Mouse (Mus musculus) neural tube, embryonic 14.5 days (tissue): ENCODE measurements at regions not wholly inside any gene's neighbourhood (a gene's known extent, or its start where the extent isn't known, plus 50 kb on each side); places are given as distances from the start of the nearest gene placed in this dataset.

ENCODE experiments used
- ATAC-seq: fragments of 200-750 bp; cut with Nextera tagmentation; 2 replicates; pipeline ENCODE4 v1.8.0; 2017; ENCODE audit warnings: low read depth, mild to moderate bottlenecking, moderate TSS enrichment, moderate library complexity
- H3K27ac ChIP-seq: fragments of 300-500 bp; sonication (generic); 2 replicates; pipeline ENCODE4 v1.5.1; 2014; ENCODE audit warnings: low read depth, mild to moderate bottlenecking, control low read depth, low read length, moderate library complexity, mixed read lengths
- H3K27me3 ChIP-seq: fragments of 300-500 bp; sonication (generic); 2 replicates; pipeline ENCODE4 v1.6.1; 2014; ENCODE audit warnings: low read length; ENCODE audit not compliant: control insufficient read depth, insufficient read depth
- H3K36me3 ChIP-seq: fragments of 300-500 bp; sonication (generic); 2 replicates; pipeline ENCODE4 v1.6.1; 2014; ENCODE audit warnings: low read length, mixed read lengths; ENCODE audit not compliant: control insufficient read depth, insufficient read depth
- H3K4me1 ChIP-seq: fragments of 300-500 bp; sonication (generic); 2 replicates; pipeline ENCODE4 v1.6.1; 2014; ENCODE audit warnings: low read length; ENCODE audit not compliant: control insufficient read depth, insufficient read depth
- H3K4me2 ChIP-seq: fragments of 300-500 bp; sonication (generic); 2 replicates; pipeline ENCODE4 v1.6.1; 2014; ENCODE audit warnings: mild to moderate bottlenecking, low read depth, low read length, control low read depth
- H3K4me3 ChIP-seq: fragments of 300-500 bp; sonication (generic); 2 replicates; pipeline ENCODE4 v1.5.1; 2014; ENCODE audit warnings: low read depth, low read length, control low read depth, mixed read lengths
- H3K9ac ChIP-seq: fragments of 300-500 bp; sonication (generic); replicated peaks from 2 replicates; pipeline ENCODE4 v1.6.1; 2014; ENCODE audit warnings: low read depth, mild to moderate bottlenecking, control low read depth, low read length, mixed read lengths
- H3K9me3 ChIP-seq: fragments of 300-500 bp; sonication (generic); 2 replicates; pipeline ENCODE4 v1.6.1; 2016; ENCODE audit warnings: low read length; ENCODE audit not compliant: control insufficient read depth
- WGBS: fragments of 180-500 bp; shearing (Covaris S2); extraction: QIAGEN DNeasy Blood & Tissue Kit; methylation state at CpG from one replicate; pipeline ENCODE4 v1.1.7; 2014; 5-methylcytosine and 5-hydroxymethylcytosine counted together

DNA sequence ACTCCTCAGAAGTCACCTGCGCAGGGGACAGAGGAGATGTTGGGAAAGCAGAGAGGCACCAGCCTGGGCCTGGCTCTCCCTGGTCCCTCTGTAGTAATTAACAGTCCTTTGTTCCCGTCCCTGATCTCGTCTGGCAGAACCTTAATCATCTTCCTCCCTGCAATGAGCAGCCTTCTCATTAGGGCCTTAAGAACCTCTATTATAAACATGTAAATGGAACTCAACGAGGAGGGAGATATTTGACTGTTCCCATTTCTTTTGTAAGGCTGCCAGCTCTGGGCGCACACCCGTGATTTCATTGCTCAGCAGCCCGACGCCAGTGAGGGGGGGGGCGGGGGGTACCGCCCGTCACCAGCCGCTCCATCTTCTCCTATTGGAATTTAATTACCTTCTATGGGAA is 81.8 kb upstream of the Thy1 start:
- Histone ChIP-seq H3K36me3 (no peaks in the 10 kb centered on the region), H3K27me3 (no peaks in the 10 kb centered on the region), H3K4me2 (no peak overlapping the region), H3K9ac (no peak overlapping the region), H3K9me3 (no peaks in the 10 kb centered on the region), H3K27ac (no peak overlapping the region), H3K4me1 (0 out of 2 replicates have a peak, but pooled peaks cover 2% of the 10 kb centered on the region), H3K4me3 (no peak overlapping the region)
- 22% methylated on average over 12 of the region's 12 CpGs for WGBS
- ATAC-seq = no peak

DNA sequence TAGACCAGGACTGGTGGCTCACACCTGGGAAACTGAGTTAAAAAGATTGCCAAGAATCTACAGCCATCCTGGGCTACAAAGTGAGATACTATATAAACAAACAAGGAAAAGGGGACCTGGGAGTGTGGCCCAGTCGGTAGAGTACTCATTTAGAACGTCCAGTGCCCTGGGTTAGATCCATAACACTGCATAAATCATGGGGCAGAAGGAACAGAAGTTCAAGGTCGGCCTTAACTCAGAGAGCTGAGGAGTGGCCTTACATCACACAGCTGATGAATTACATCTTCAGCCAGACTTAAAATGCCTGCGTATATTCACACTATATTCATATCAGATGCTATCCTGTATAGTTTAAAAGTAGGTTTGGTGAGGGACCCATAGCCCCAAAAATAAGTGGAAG is 78.0 kb upstream of the Thy1 start:
- Histone ChIP-seq H3K4me3 (no peak overlapping the region), H3K9ac (no peak overlapping the region), H3K36me3 (no peaks in the 10 kb centered on the region), H3K27ac (no peak overlapping the region), H3K9me3 (no peaks in the 10 kb centered on the region), H3K4me2 (no peak overlapping the region), H3K27me3 (no peaks in the 10 kb centered on the region), H3K4me1 (peaks cover 12% of the 10 kb centered on the region)
- ATAC-seq = no peak
- 70% methylated on average over 4 of the region's 4 CpGs for WGBS

DNA sequence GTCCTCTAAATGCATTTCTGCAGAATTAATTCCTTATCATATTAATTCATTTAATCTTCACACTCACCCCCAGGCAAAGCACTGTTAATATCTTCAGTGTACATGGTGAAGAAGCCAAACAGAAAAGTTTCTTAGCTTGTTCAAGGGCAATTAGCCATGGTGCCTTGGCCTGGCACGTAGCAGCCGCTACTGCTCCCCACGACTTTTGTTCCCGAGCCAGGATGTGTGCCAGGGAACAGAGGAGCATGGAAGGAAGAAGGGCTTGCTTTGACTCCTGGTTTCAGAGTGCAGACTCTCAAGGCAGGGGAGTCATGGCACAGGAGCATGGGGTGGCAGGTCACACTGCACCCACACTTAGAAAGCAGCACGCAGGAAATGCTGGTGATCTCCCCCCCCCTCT is 77.4 kb upstream of the Thy1 start:
- Histone ChIP-seq H3K9me3 (no peaks in the 10 kb centered on the region), H3K4me1 (peaks cover 18% of the 10 kb centered on the region)

DNA sequence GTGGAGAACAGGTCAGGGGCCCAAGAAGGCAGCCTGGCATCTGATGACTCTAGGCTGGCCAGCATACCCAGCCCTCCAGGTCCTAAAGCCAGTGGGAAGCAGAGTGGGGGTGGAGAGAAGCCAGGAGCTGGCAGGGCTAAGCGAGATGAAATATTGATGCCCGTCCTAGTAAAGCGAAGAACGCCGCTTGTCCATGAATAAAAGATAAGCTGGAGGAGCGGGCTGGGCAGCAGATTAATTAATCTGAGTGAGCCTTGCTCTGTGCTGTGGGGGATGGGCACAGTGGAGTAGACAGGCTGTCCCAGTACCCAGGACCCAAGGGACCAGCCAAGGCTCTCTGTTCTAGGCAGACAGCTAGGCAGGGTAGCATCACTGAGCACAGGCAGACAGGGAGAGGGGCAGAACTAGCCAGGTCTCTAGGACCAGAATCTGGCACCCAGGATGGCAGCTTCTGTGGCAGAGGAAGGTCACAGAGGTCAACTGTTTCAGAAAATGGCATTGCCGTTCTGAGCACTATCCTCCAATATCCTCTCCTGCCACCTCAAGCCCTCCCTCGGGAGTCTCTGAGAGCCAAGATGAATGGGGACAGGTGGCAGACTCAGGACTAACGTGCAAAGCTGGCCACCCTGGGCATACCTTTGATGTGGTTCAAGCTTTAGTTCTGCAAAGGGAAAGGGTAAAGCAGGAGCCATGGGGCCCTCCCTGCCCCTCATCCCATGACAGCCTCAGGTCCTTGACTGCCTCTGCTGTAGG is 73.0 kb upstream of the Thy1 start:
- Histone ChIP-seq H3K9ac (peak overlapping the region; percentile 46), H3K4me1 (peaks cover 24% of the 10 kb centered on the region), H3K36me3 (no peaks in the 10 kb centered on the region), H3K27ac (peak overlapping the region; percentile 61), H3K4me2 (peak overlapping the region; percentile 35), H3K4me3 (0 out of 2 replicates have a peak overlapping the region, but pooled peaks have one; percentile 9), H3K27me3 (no peaks in the 10 kb centered on the region), H3K9me3 (no peaks in the 10 kb centered on the region)
- peak; percentile 81 for ATAC-seq
- 20% methylated on average over 9 of the region's 9 CpGs for WGBS

More for the DNA sequence above, 77.4 kb upstream of the Thy1 start:
- WGBS = 51% methylated on average over 5 of the region's 5 CpGs
- H3K4me3 ChIP-seq = no peak overlapping the region
- no peak overlapping the region for H3K9ac ChIP-seq
- H3K4me2 ChIP-seq = no peak overlapping the region
- no peak for ATAC-seq
- no peaks in the 10 kb centered on the region for H3K27me3 ChIP-seq
- no peaks in the 10 kb centered on the region for H3K36me3 ChIP-seq
- H3K27ac ChIP-seq = no peak overlapping the region

DNA sequence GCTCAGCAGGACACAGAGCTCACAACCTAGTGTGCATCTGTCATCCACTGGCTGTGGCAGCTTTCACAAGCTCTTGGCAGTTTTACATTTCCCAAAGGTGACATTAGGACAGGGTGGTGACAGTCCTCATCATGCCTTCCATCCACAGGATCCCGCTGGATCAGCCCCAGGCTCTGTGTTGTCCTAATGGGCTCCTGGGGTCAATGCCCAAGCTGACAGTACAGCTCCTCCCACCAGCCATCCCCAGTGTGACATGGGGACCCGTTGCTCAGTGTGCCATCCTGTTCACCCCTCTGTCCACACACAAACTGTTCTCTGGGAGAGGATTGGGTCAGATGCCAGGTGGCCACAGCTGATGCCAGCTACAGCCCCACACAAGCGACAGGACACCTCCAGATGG is 72.3 kb upstream of the Thy1 start:
- 21% methylated on average over 3 of the region's 3 CpGs for WGBS
- H3K27me3 ChIP-seq = no peaks in the 10 kb centered on the region
- peak; percentile 42; the same call in 1 of the 2 replicates for ATAC-seq
- no peak overlapping the region for H3K4me2 ChIP-seq
- H3K9ac ChIP-seq = no peak overlapping the region
- no peaks in the 10 kb centered on the region for H3K36me3 ChIP-seq
- H3K9me3 ChIP-seq = no peaks in the 10 kb centered on the region
- H3K27ac ChIP-seq = peak overlapping the region; percentile 61; the same call in 1 of the 2 replicates
- H3K4me1 ChIP-seq = peaks cover 24% of the 10 kb centered on the region
- no peak overlapping the region for H3K4me3 ChIP-seq

DNA sequence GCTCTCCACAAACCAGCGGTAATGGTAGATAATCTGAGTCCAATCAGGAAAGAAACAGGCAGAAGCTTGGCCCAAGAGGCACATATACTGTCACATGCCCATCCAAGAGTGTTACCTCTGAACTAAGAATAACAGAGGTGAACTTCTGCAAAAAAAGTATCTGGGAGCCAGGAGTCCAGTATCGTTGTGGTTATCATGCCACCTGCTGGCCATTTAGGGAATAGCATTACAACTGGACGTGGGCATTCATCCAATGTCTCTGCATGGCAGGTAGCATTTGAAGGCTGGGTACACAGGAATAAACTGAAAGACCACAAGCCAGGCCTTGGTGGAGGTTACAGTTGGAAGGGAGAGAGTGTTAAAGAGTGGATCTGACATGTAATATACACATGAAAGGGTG is 70.9 kb upstream of the Thy1 start:
- no peak overlapping the region for H3K4me2 ChIP-seq
- 13% methylated on average over 3 of the region's 3 CpGs for WGBS
- no peaks in the 10 kb centered on the region for H3K36me3 ChIP-seq
- no peak overlapping the region for H3K9ac ChIP-seq
- H3K27me3 ChIP-seq = no peaks in the 10 kb centered on the region
- no peaks in the 10 kb centered on the region for H3K9me3 ChIP-seq
- no peak overlapping the region for H3K27ac ChIP-seq
- peaks cover 22% of the 10 kb centered on the region for H3K4me1 ChIP-seq
- ATAC-seq = no peak
- H3K4me3 ChIP-seq = no peak overlapping the region

DNA sequence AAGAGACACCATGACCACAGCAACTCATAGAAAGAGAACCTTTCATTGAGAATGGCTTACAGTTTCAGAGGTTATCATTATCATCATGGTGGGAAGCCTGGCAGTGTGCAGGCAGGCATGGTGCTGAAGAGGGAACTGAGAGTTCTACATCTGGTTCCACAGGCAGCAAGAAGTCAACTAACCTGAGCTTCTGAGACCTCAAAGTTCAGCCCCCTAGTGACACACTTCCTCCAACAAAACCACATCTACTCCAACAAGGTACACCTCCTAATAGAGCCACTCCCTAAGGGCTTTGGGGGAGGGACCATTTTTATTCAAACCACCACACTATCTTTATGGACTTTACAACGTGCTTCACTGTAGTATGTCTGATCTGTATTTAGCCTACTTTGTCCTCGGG is 67.8 kb upstream of the Thy1 start:
- H3K36me3 ChIP-seq = no peaks in the 10 kb centered on the region
- no peaks in the 10 kb centered on the region for H3K9me3 ChIP-seq
- no peak overlapping the region for H3K4me2 ChIP-seq
- no peak overlapping the region for H3K27ac ChIP-seq
- H3K4me3 ChIP-seq = no peak overlapping the region
- peaks cover 10% of the 10 kb centered on the region for H3K4me1 ChIP-seq
- ATAC-seq = no peak
- no peaks in the 10 kb centered on the region for H3K27me3 ChIP-seq
- no peak overlapping the region for H3K9ac ChIP-seq
- WGBS = 73% methylated on average over 2 of the region's 2 CpGs

DNA sequence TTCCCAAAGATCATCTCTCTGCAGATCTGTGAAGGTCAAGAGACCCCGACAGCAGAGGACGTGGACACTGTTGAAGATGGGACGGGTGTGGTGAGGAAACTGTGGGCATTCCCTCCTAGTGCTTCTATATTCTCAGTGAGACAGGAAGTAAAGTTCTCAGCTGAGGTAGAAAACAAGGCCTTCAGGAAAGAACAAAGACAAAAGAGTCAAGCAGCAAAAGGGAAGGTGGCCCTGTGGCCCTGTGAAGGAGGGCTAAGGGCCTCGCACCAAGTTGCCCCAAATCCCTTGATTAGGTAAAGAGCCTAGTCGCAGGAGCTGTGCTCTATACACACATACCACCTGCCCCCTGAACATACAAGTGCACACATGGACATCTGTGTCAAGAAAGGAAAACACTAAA is 66.8 kb upstream of the Thy1 start:
- Histone ChIP-seq H3K27me3 (no peaks in the 10 kb centered on the region), H3K9ac (no peak overlapping the region), H3K4me2 (no peak overlapping the region), H3K4me1 (peaks cover 2% of the 10 kb centered on the region; the same call in 1 of the 2 replicates), H3K9me3 (no peaks in the 10 kb centered on the region), H3K36me3 (no peaks in the 10 kb centered on the region), H3K4me3 (no peak overlapping the region), H3K27ac (no peak overlapping the region)
- no peak for ATAC-seq
- 88% methylated on average over 5 of the region's 5 CpGs for WGBS

DNA sequence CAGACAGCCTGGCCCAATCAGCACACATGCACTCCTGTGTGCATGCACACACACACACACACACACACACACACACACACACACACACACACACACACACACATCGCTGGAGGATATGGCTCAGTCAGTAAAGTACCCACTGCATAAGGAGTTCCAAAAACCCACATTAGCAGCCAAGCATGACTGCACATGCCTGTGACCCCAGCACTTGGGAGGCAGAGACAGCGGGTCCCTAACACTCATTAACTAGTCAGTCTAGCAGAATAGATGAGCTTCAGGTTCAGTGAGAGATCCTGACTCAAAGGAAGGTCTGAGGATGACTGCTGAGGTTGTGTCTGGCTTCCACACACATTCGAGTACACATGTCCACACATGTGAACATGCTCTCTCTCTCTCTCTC is 65.4 kb upstream of the Thy1 start:
- H3K27ac ChIP-seq = no peak overlapping the region
- no peak overlapping the region for H3K9ac ChIP-seq
- H3K27me3 ChIP-seq = no peaks in the 10 kb centered on the region
- H3K4me2 ChIP-seq = no peak overlapping the region
- H3K9me3 ChIP-seq = no peaks in the 10 kb centered on the region
- H3K4me1 ChIP-seq = no peaks in the 10 kb centered on the region
- no peak overlapping the region for H3K4me3 ChIP-seq
- no peaks in the 10 kb centered on the region for H3K36me3 ChIP-seq
- 76% methylated on average over 3 of the region's 3 CpGs for WGBS
- no peak for ATAC-seq
